Mouse (Mus musculus) lung, embryonic 14.5 days (tissue): ENCODE data around the gene Crnn. TPM values are rescaled to one million over a fixed set of nuclear protein-coding genes. Genes with fewer than 3 reads are reported as not detected.

ENCODE experiments used
- ATAC-seq: fragments of 200-750 bp; cut with Nextera tagmentation; 2 replicates; pipeline ENCODE4 v1.8.0; 2017; ENCODE audit warnings: mild to moderate bottlenecking, moderate TSS enrichment, moderate library complexity; ENCODE audit not compliant: insufficient read depth
- DNase-seq: peaks from one replicate; pipeline ENCODE4 v3.0.0-alpha.2; 2015
- H3K27ac ChIP-seq: fragments of 300-500 bp; sonication (generic); 2 replicates; pipeline ENCODE4 v1.5.1; 2014; ENCODE audit warnings: low read depth, mild to moderate bottlenecking, moderate library complexity
- H3K27me3 ChIP-seq: fragments of 300-500 bp; sonication (generic); 2 replicates; pipeline ENCODE4 v1.6.1; 2014; ENCODE audit warnings: low read length, control low read depth; ENCODE audit not compliant: insufficient read depth
- H3K36me3 ChIP-seq: fragments of 300-500 bp; sonication (generic); 2 replicates; pipeline ENCODE4 v1.6.1; 2014; ENCODE audit warnings: control low read depth; ENCODE audit not compliant: insufficient read depth
- H3K4me1 ChIP-seq: fragments of 300-500 bp; sonication (generic); 2 replicates; pipeline ENCODE4 v1.6.1; 2014; ENCODE audit warnings: antibody characterized with exemption, control low read depth; ENCODE audit not compliant: insufficient read depth
- H3K4me2 ChIP-seq: fragments of 300-500 bp; sonication (generic); 2 replicates; pipeline ENCODE4 v1.6.1; 2014; ENCODE audit warnings: mild to moderate bottlenecking
- H3K4me3 ChIP-seq: fragments of 300-500 bp; sonication (generic); 2 replicates; pipeline ENCODE4 v1.5.1; 2014; ENCODE audit warnings: low read depth, low read length
- H3K9ac ChIP-seq: fragments of 300-500 bp; sonication (generic); 2 replicates; pipeline ENCODE4 v1.6.1; 2014
- H3K9me3 ChIP-seq: fragments of 300-500 bp; sonication (generic); 2 replicates; pipeline ENCODE4 v1.6.1; 2016; ENCODE audit warnings: low read depth, low read length, control low read depth
- CTCF ChIP-seq: IDR thresholded peaks from 2 replicates; pipeline ENCODE4 v1.5.1; 2016; ENCODE audit warnings: antibody characterized with exemption, low read depth
- WGBS: fragments of 180-500 bp; shearing (Covaris S2); extraction: QIAGEN DNeasy Blood & Tissue Kit; methylation state at CpG from one replicate; pipeline ENCODE4 v1.1.7; 2014; 5-methylcytosine and 5-hydroxymethylcytosine counted together
- polyA plus RNA-seq: library from polyadenylated mRNA; unstranded; fragments of >200 nt; fragmentation: Nextera tagmentation; extraction: Ambion mirVana; gene quantifications from 2 replicates; pipeline ENCODE4 v1.2.1, GENCODE M21; 2014

Gene Crnn
- polyA plus RNA-seq, 1 experiment from 2014 or later = not detected

- H3K4me3 ChIP-seq = no peak overlapping the region
- TF ChIP-seq CTCF = no peak
- H3K27ac ChIP-seq = no peak overlapping the region
- H3K27me3 ChIP-seq = no peaks in the 10 kb centered on the region
- ATAC-seq = no peak
- no peak overlapping the region for H3K9ac ChIP-seq
- no peaks in the 10 kb centered on the region for H3K4me1 ChIP-seq
- H3K9me3 ChIP-seq = no peaks in the 10 kb centered on the region
- no peak for DNase-seq
- WGBS = 81% methylated on average over 6 of the region's 6 CpGs
- H3K36me3 ChIP-seq = no peaks in the 10 kb centered on the region
- H3K4me2 ChIP-seq = no peak overlapping the region
Measured at GRCm38 (mm10) chr3:93162502-93162901, 17.9 kb downstream of the Crnn start.

- H3K9ac ChIP-seq = no peak overlapping the region
- no peak for ATAC-seq
Measured at GRCm38 (mm10) chr3:93162996-93163592, 18.5 kb downstream of the Crnn start.

GRCm38 (mm10) chr3:93180856-93181255, 36.3 kb downstream of the Crnn start:
- peak; percentile 83 for ATAC-seq
- peak; percentile 78 for DNase-seq

More at GRCm38 (mm10) chr3:93162996-93163592, 18.5 kb downstream of the Crnn start:
- Histone ChIP-seq H3K36me3 (no peaks in the 10 kb centered on the region), H3K4me2 (no peak overlapping the region), H3K4me3 (no peak overlapping the region), H3K27ac (no peak overlapping the region), H3K27me3 (no peaks in the 10 kb centered on the region), H3K9me3 (no peaks in the 10 kb centered on the region), H3K4me1 (no peaks in the 10 kb centered on the region)
- DNase-seq = no peak
- WGBS = 65% methylated on average over 1 of the region's 1 CpGs
- TF ChIP-seq CTCF = no peak

GRCm38 (mm10) chr3:93196978-93197377, 52.4 kb downstream of the Crnn start, which contains the start of gene Flg2:
Flg2 (plus strand) TSS chr3:93197278.
- no peak for TF ChIP-seq CTCF
- H3K4me1 ChIP-seq = no peaks in the 10 kb centered on the region
- no peaks in the 10 kb centered on the region for H3K9me3 ChIP-seq
- H3K27ac ChIP-seq = no peak within 1 kb of the TSS
- H3K4me2 ChIP-seq = no peak within 1 kb of the TSS
- H3K4me3 ChIP-seq = no peak within 1 kb of the TSS
- H3K27me3 ChIP-seq = no peaks in the 10 kb centered on the region
- no peak for ATAC-seq
- 79% methylated on average over 3 of the region's 3 CpGs for WGBS
- no peak for DNase-seq
- no peak within 1 kb of the TSS for H3K9ac ChIP-seq
- no peaks in the 10 kb centered on the region for H3K36me3 ChIP-seq

More at GRCm38 (mm10) chr3:93180856-93181255, 36.3 kb downstream of the Crnn start:
- no peaks in the 10 kb centered on the region for H3K9me3 ChIP-seq
- no peaks in the 10 kb centered on the region for H3K4me1 ChIP-seq
- 73% methylated on average over 4 of the region's 4 CpGs for WGBS
- no peak overlapping the region for H3K4me3 ChIP-seq
- no peaks in the 10 kb centered on the region for H3K27me3 ChIP-seq
- H3K9ac ChIP-seq = no peak overlapping the region
- H3K36me3 ChIP-seq = no peaks in the 10 kb centered on the region
- H3K27ac ChIP-seq = no peak overlapping the region
- no peak for TF ChIP-seq CTCF
- H3K4me2 ChIP-seq = no peak overlapping the region

Other genes starting within 250 kb of the Crnn start
- not detected in 2 replicates for gene Lce3a, start 218.6 kb upstream of the Crnn start, polyA plus RNA-seq
- gene Lce3b, start 211.8 kb upstream of the Crnn start, polyA plus RNA-seq = not detected in 2 replicates
- not detected in 2 replicates for gene Lce3c, start 200.3 kb upstream of the Crnn start, polyA plus RNA-seq
- not detected in 2 replicates for gene Lce3d, start 187.4 kb upstream of the Crnn start, polyA plus RNA-seq
- not detected in 2 replicates for gene Lce3e, start 177.7 kb upstream of the Crnn start, polyA plus RNA-seq
- gene Lce3f, start 152.6 kb upstream of the Crnn start, polyA plus RNA-seq = not detected in 2 replicates
- gene Crct1, start 129.1 kb upstream of the Crnn start, polyA plus RNA-seq = not detected in 2 replicates
- gene Lce1m, start 125.7 kb upstream of the Crnn start, polyA plus RNA-seq = not detected in 2 replicates
- not detected in 2 replicates for gene Gm4858, start 76.0 kb upstream of the Crnn start, polyA plus RNA-seq
- gene Flg2, start 52.5 kb downstream of the Crnn start, polyA plus RNA-seq = not detected in 2 replicates
- gene Flg, start 128.7 kb downstream of the Crnn start, polyA plus RNA-seq = not detected in 2 replicates
- gene Hrnr, start 175.0 kb downstream of the Crnn start, polyA plus RNA-seq = not detected in 2 replicates
- gene Rptn, start 248.9 kb downstream of the Crnn start, polyA plus RNA-seq = not detected in 2 replicates